Mouse (Mus musculus): ENCODE data around the gene Tceanc2. TPM values are rescaled to one million over a fixed set of nuclear protein-coding genes. Genes with fewer than 3 reads are reported as not detected.

Gene Tceanc2
- polyA plus RNA-seq, 1 experiment, result 12.9 TPM

GRCm38 (mm10) chr4:107091696-107092095 is 87.2 kb downstream of the Tceanc2 start:
- DNase-seq (ENCODE audit: low spot score), result no peak

GRCm38 (mm10) chr4:107084858-107085257 is 94.1 kb downstream of the Tceanc2 start:
- DNase-seq (ENCODE audit: low spot score), result no peak

GRCm38 (mm10) chr4:107084343-107084742 is 94.6 kb downstream of the Tceanc2 start:
- no peak for DNase-seq (ENCODE audit: low spot score)

Other genes with a start within 250 kb of the Tceanc2 start
- 60.0 and 64.9 TPM in 2 replicates for gene Mrpl37, start 112.2 kb downstream of the Tceanc2 start, polyA plus RNA-seq (2012; rRNA removed)
- gene Cyb5rl, start 112.1 kb downstream of the Tceanc2 start, polyA plus RNA-seq (2012; rRNA removed), result 13.8 and 18.0 TPM in 2 replicates
- gene Cdcp2, start 82.2 kb downstream of the Tceanc2 start, polyA plus RNA-seq (2012; rRNA removed), result not detected in 2 replicates
- gene Tmem59, start 717 bp downstream of the Tceanc2 start, polyA plus RNA-seq (2012; rRNA removed), result 287 and 337 TPM in 2 replicates
- 0.12 and 0.21 TPM in 2 replicates for gene Ldlrad1, start 30.1 kb upstream of the Tceanc2 start, polyA plus RNA-seq (2012; rRNA removed)
- gene Lrrc42, start 74.4 kb upstream of the Tceanc2 start, polyA plus RNA-seq (2012; rRNA removed), result 20.9 and 23.7 TPM in 2 replicates
- gene Hspb11, start 74.5 kb upstream of the Tceanc2 start, polyA plus RNA-seq (2012; rRNA removed), result 22.0 and 22.7 TPM in 2 replicates
- not detected in 2 replicates for gene Dio1, start 128.1 kb upstream of the Tceanc2 start, polyA plus RNA-seq (2012; rRNA removed)
- 50.4 and 60.1 TPM in 2 replicates for gene Yipf1, start 135.2 kb upstream of the Tceanc2 start, polyA plus RNA-seq (2012; rRNA removed)
- 5.2 and 5.6 TPM in 2 replicates for gene Ndc1, start 188.7 kb upstream of the Tceanc2 start, polyA plus RNA-seq (2012; rRNA removed)

Data from urinary bladder, adult 2 months (tissue).